In genomic region chr17:73941816-73942215, GRCm38 (mm10) we compare ENCODE assay signal across 14 mouse cellular contexts. TPM values are rescaled to one million over a fixed set of nuclear protein-coding genes. Genes with fewer than 3 reads are reported as not detected.
DNase-seq lines count a peak whose midpoint lies in the region; ATAC-seq lines count a peak whose summit lies in the region.
"Had no signal": no experiment of that assay in that cellular context is flagged by ENCODE, and none has a peak within 500 bp of the region (broad histone marks: within the 10 kb centered on the region; RNA-seq: fewer than 3 reads in every experiment).

No protein-coding gene starts in this region.

- H3K27me3 ChIP-seq in megakaryocyte, embryonic 14.5 days (replicated peaks): peaks cover 26% of the 10 kb centered on the region
- H3K27me3 ChIP-seq in intestine, embryonic 15.5 days (replicated peaks): no peaks in the 10 kb centered on the region
- no peaks in the 10 kb centered on the region for H3K27me3 ChIP-seq in hindbrain, embryonic 13.5 days
- H3K27me3 ChIP-seq: forebrain, embryonic 13.5 days; hindbrain, embryonic 12.5 days had no signal

- H3K36me3 ChIP-seq in megakaryocyte, embryonic 14.5 days (replicated peaks; ENCODE audit: low read length): no peaks in the 10 kb centered on the region
- no peaks in the 10 kb centered on the region for H3K36me3 ChIP-seq in intestine, embryonic 15.5 days
- H3K36me3 ChIP-seq in hindbrain, embryonic 13.5 days: no peaks in the 10 kb centered on the region
- H3K36me3 ChIP-seq: embryonic facial prominence, embryonic 10.5 days; hindbrain, embryonic 12.5 days had no signal

- no peaks in the 10 kb centered on the region for H3K9me3 ChIP-seq in megakaryocyte, embryonic 14.5 days
- no peaks in the 10 kb centered on the region for H3K9me3 ChIP-seq in intestine, embryonic 15.5 days
- H3K9me3 ChIP-seq in hindbrain, embryonic 13.5 days: no peaks in the 10 kb centered on the region
- H3K9me3 ChIP-seq: embryonic facial prominence, embryonic 10.5 days; forebrain, embryonic 13.5 days; hindbrain, embryonic 12.5 days had no signal

- H3K4me1 ChIP-seq in megakaryocyte, embryonic 14.5 days: peaks cover 10% of the 10 kb centered on the region
- no peaks in the 10 kb centered on the region for H3K4me1 ChIP-seq in intestine, embryonic 15.5 days (replicated peaks)
- no peaks in the 10 kb centered on the region for H3K4me1 ChIP-seq in hindbrain, embryonic 13.5 days (replicated peaks)
- H3K4me1 ChIP-seq: embryonic facial prominence, embryonic 10.5 days; forebrain, embryonic 13.5 days; hindbrain, embryonic 12.5 days had no signal

- no peak overlapping the region for H3K9ac ChIP-seq in intestine, embryonic 15.5 days
- no peak overlapping the region for H3K9ac ChIP-seq in hindbrain, embryonic 13.5 days
- H3K9ac ChIP-seq: forebrain, embryonic 13.5 days; hindbrain, embryonic 12.5 days had no signal

- peak; percentile 24 for DNase-seq in gastrocnemius, adult 18-20 months (ENCODE audit: low spot score)
- no peak for DNase-seq in gastrocnemius, postnatal 14 days
- DNase-seq in embryo, embryonic 10.5 days (ENCODE audit: low spot score): no peak
- DNase-seq in layer of hippocampus, postnatal 36 days: no peak
- DNase-seq: cerebellum, adult 11 months; left cerebral cortex, postnatal 4 days; thymus, adult 18-20 months had no signal

- H3K4me3 ChIP-seq in megakaryocyte, embryonic 14.5 days (replicated peaks): peak overlapping the region; percentile 82
- no peak overlapping the region for H3K4me3 ChIP-seq in intestine, embryonic 15.5 days (replicated peaks)
- no peak overlapping the region for H3K4me3 ChIP-seq in hindbrain, embryonic 13.5 days
- H3K4me3 ChIP-seq: embryonic facial prominence, embryonic 10.5 days; forebrain, embryonic 13.5 days; hindbrain, embryonic 12.5 days had no signal

- H3K4me2 ChIP-seq in intestine, embryonic 15.5 days (replicated peaks): peak overlapping the region; percentile 30
- H3K4me2 ChIP-seq in hindbrain, embryonic 13.5 days: no peak overlapping the region
- H3K4me2 ChIP-seq: forebrain, embryonic 13.5 days; hindbrain, embryonic 12.5 days had no signal

- no peak for ATAC-seq in megakaryocyte, adult 5-6 weeks (ENCODE audit: poor library complexity, severe bottlenecking)
- ATAC-seq in intestine, embryonic 15.5 days: peak; percentile 76
- ATAC-seq in hindbrain, embryonic 13.5 days (ENCODE audit: low FRiP score): no peak
- ATAC-seq: forebrain, embryonic 13.5 days had no signal

- 51% methylated on average over 3 of the region's 3 CpGs for WGBS in intestine, embryonic 15.5 days
- WGBS in hindbrain, embryonic 13.5 days: 81% methylated on average over 3 of the region's 3 CpGs

- intact Hi-C loops in gastrocnemius, postnatal 14 days (cut with DNase I; ENCODE audit: low total_unique reads): no loop called here

- H3K27ac ChIP-seq in intestine, embryonic 15.5 days: peak overlapping the region; percentile 77; the same call in 1 of the 2 replicates
- no peak overlapping the region for H3K27ac ChIP-seq in hindbrain, embryonic 13.5 days
- H3K27ac ChIP-seq: embryonic facial prominence, embryonic 10.5 days; forebrain, embryonic 13.5 days; hindbrain, embryonic 12.5 days had no signal

RNA-seq across cellular contexts. Expression of gene Xdh, which starts 8.2 kb away (rescaled TPM):
- total RNA-seq in gastrocnemius, adult 18-20 months (2021): 10 to 100 TPM; 41.3 to 60.9 TPM
- 10 to 100 TPM; 18.2 to 19.8 TPM for total RNA-seq in gastrocnemius, postnatal 14 days (2021)
- polyA plus RNA-seq in megakaryocyte, embryonic 14.5 days (2012; ENCODE audit: insufficient read depth, low replicate concordance): 0.49 and 4.9 TPM in 2 replicates
- total RNA-seq in megakaryocyte, adult 5-6 weeks (2015): 218 and 259 TPM in 2 replicates
- total RNA-seq in megakaryocyte, adult 5-6 weeks (2017): 211 and 252 TPM in 2 replicates
- 1.9 and 2.3 TPM in 2 replicates for polyA plus RNA-seq in intestine, embryonic 15.5 days (2015; fragmentation: Nextera tagmentation; extraction: Ambion mirVana)
- 0.14 and 0.26 TPM in 2 replicates for polyA plus RNA-seq in hindbrain, embryonic 13.5 days (2015; fragmentation: Nextera tagmentation; extraction: Ambion mirVana)
- total RNA-seq in layer of hippocampus, postnatal 36 days (2021): 10 to 100 TPM in 1 of 2 experiments, 1 to 10 TPM in 1; 8.8 to 10.1 TPM
